Mouse (Mus musculus): ENCODE data around the gene Rbm20. TPM values are rescaled to one million over a fixed set of nuclear protein-coding genes. Genes with fewer than 3 reads are reported as not detected.
"Not testable (repeated sequence)": the region's sequence is repeated elsewhere in the genome, so short reads cannot be mapped to it uniquely, and the experiment has no call there.

Rbm20 gene
- polyA plus RNA-seq, 1 experiment, result 0.71 TPM

- no peaks in the 10 kb centered on the region for H3K4me1 ChIP-seq (ENCODE audit: control insufficient read depth, insufficient read depth, insufficient read length, low read length)
- no peak overlapping the region for H3K27ac ChIP-seq (replicated peaks; ENCODE audit: low read depth, low read length)
- no peak overlapping the region for H3K4me3 ChIP-seq (ENCODE audit: insufficient read depth, low read depth, low read length)
Observed at GRCm38 (mm10) chr19:53793994-53794890, 117.1 kb downstream of the Rbm20 start.

- Histone ChIP-seq H3K4me1 (ENCODE audit: control insufficient read depth, insufficient read depth, insufficient read length, low read length) (no peaks in the 10 kb centered on the region), H3K27ac (replicated peaks; ENCODE audit: low read depth, low read length) (no peak overlapping the region), H3K4me3 (ENCODE audit: insufficient read depth, low read depth, low read length) (no peak overlapping the region)
Observed at GRCm38 (mm10) chr19:53794996-53795395, 117.9 kb downstream of the Rbm20 start.

- H3K27ac ChIP-seq (replicated peaks; ENCODE audit: low read depth, low read length), result no peak overlapping the region
- no peak overlapping the region for H3K4me3 ChIP-seq (ENCODE audit: insufficient read depth, low read depth, low read length)
- H3K4me1 ChIP-seq (ENCODE audit: control insufficient read depth, insufficient read depth, insufficient read length, low read length), result no peaks in the 10 kb centered on the region
Observed at GRCm38 (mm10) chr19:53796020-53796419, 118.9 kb downstream of the Rbm20 start.

DNA sequence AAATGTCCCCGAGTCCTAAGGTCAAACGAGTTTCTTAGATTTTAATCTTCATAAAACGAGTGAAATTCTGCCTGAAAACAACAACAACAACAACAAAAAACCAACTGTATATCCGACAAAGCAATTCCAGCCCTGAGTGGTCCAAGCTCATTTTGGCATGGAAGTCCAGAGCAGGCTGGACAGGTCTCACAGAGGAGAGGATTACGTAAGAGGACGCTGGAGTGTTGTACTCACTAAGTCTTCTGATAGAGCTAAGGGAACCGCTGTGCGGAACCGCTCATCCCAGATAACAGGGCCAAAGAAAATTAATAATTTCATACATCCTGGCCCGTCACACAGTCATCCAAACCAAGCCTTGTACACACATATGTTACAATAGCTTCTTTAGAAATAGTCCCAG is 120.7 kb downstream of the Rbm20 start:
- Histone ChIP-seq H3K4me3 (ENCODE audit: insufficient read depth, low read depth, low read length) (no peak overlapping the region), H3K4me1 (ENCODE audit: control insufficient read depth, insufficient read depth, insufficient read length, low read length) (no peaks in the 10 kb centered on the region), H3K27ac (replicated peaks; ENCODE audit: low read depth, low read length) (no peak overlapping the region)

- Histone ChIP-seq H3K27ac (replicated peaks; ENCODE audit: low read depth, low read length) (no peak overlapping the region), H3K4me1 (ENCODE audit: control insufficient read depth, insufficient read depth, insufficient read length, low read length) (no peaks in the 10 kb centered on the region), H3K4me3 (ENCODE audit: insufficient read depth, low read depth, low read length) (no peak overlapping the region)
Observed at GRCm38 (mm10) chr19:53799885-53800284, 122.8 kb downstream of the Rbm20 start.

- Histone ChIP-seq H3K27ac (replicated peaks; ENCODE audit: low read depth, low read length) (no peak overlapping the region), H3K4me3 (ENCODE audit: insufficient read depth, low read depth, low read length) (no peak overlapping the region), H3K4me1 (ENCODE audit: control insufficient read depth, insufficient read depth, insufficient read length, low read length) (no peaks in the 10 kb centered on the region)
Observed at GRCm38 (mm10) chr19:53800365-53800999, 123.4 kb downstream of the Rbm20 start.

- H3K4me3 ChIP-seq (ENCODE audit: insufficient read depth, low read depth, low read length), result no peak overlapping the region
- H3K4me1 ChIP-seq (ENCODE audit: control insufficient read depth, insufficient read depth, insufficient read length, low read length), result peaks cover 3% of the 10 kb centered on the region; the same call in 1 of the 2 replicates
- no peak overlapping the region for H3K27ac ChIP-seq (replicated peaks; ENCODE audit: low read depth, low read length)
Observed at GRCm38 (mm10) chr19:53801380-53801779, 124.3 kb downstream of the Rbm20 start.

DNA sequence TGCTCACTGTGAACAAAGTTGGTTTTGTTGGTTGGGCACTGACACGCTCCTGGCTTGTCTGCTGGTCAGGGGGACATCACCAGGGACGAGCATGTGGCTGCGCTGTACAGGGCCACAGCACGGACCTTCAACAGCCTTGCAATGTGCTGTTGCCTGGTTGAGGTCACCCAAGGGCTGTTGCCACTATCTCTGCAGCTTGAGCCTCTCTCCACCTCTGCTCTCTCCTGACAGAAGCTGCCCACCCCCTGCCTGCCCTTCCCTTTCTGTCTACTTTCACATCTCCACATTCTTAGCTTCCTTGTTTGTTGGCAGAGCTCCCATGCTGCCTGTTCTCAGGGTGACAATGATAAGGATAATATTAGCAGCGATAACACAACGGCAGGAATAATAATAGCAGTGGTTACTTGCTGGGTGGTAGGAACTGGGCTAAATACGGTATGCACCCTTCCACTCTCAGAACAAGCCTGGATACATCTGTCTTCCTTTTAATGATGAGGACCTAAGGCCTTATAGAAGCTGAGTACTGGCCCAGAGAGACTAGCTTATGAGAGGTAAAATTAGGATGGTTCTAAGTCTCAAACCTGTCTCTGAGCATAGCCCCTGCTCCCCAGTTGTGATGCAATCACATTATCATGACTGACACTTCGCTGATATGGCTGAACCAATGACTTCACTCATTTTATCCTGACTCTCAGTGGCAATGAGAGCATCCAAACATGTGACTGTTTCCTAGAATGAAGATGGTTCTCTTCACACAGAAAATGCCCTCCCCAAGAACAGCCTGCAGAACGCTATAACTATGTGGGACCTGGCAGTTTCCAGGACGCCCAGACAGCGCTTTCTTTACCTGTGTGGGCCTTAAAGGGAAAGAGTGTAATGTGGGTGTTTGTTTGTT is 124.9 kb downstream of the Rbm20 start:
- Histone ChIP-seq H3K4me3 (ENCODE audit: insufficient read depth, low read depth, low read length) (no peak overlapping the region), H3K27ac (replicated peaks; ENCODE audit: low read depth, low read length) (no peak overlapping the region), H3K4me1 (ENCODE audit: control insufficient read depth, insufficient read depth, insufficient read length, low read length) (peaks cover 3% of the 10 kb centered on the region; the same call in 1 of the 2 replicates)

DNA sequence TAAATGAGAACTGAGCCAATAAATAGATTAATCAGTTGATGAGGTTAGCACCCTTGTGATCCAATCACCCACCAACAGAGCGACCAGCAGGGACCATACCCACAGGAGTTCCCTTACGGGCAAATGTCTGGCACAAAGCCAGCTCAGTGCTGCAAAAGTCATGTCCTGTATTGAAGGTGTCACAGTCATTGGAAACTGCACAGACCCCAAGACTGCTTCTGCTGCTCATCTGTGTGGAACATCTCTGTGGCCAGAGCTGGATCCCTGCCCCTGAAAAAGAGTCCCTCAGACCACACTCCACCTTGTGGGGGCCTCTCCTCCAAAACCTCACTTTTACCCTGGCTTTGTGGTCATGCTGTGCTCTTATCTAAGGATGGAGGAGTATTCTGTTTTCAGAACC is 126.8 kb downstream of the Rbm20 start:
- no peak overlapping the region for H3K4me3 ChIP-seq (ENCODE audit: insufficient read depth, low read depth, low read length)
- H3K4me1 ChIP-seq (ENCODE audit: control insufficient read depth, insufficient read depth, insufficient read length, low read length), result peaks cover 3% of the 10 kb centered on the region; the same call in 1 of the 2 replicates
- H3K27ac ChIP-seq (replicated peaks; ENCODE audit: low read depth, low read length), result no peak overlapping the region

- Histone ChIP-seq H3K27ac (replicated peaks; ENCODE audit: low read depth, low read length) (no peak overlapping the region), H3K4me1 (ENCODE audit: control insufficient read depth, insufficient read depth, insufficient read length, low read length) (peaks cover 6% of the 10 kb centered on the region), H3K4me3 (ENCODE audit: insufficient read depth, low read depth, low read length) (no peak overlapping the region)
Observed at GRCm38 (mm10) chr19:53805063-53805462, 128.0 kb downstream of the Rbm20 start.

DNA sequence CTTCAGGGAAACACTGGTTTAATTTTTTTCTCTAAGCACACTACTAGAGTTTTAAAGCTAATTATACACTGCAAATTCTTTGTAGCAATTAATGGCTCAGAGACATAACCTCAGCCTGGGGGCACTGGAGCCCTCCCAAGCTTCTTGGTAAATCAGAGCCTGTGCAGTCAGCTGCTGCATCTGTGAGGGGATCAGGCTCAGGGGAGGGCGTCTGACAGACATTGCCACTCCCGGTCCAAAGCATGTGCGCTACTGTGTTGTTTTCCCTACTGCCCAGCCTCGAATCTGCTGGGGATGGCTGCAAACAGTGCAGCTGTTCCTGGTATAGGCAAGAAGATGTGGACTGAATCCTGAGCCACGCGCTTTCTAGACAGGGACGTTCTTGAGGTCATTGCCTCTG is 129.0 kb downstream of the Rbm20 start:
- no peak overlapping the region for H3K27ac ChIP-seq (replicated peaks; ENCODE audit: low read depth, low read length)
- H3K4me1 ChIP-seq (ENCODE audit: control insufficient read depth, insufficient read depth, insufficient read length, low read length), result peaks cover 6% of the 10 kb centered on the region
- H3K4me3 ChIP-seq (ENCODE audit: insufficient read depth, low read depth, low read length), result no peak overlapping the region

GRCm38 (mm10) chr19:53806526-53807275 is 129.6 kb downstream of the Rbm20 start:
- H3K4me3 ChIP-seq (ENCODE audit: insufficient read depth, low read depth, low read length); H3K4me1 ChIP-seq (ENCODE audit: control insufficient read depth, insufficient read depth, insufficient read length, low read length); H3K27ac ChIP-seq (replicated peaks; ENCODE audit: low read depth, low read length): not testable (repeated sequence)

- Histone ChIP-seq H3K4me3 (ENCODE audit: insufficient read depth, low read depth, low read length) (no peak overlapping the region), H3K4me1 (ENCODE audit: control insufficient read depth, insufficient read depth, insufficient read length, low read length) (peaks cover 6% of the 10 kb centered on the region), H3K27ac (replicated peaks; ENCODE audit: low read depth, low read length) (no peak overlapping the region)
Observed at GRCm38 (mm10) chr19:53807276-53807801, 130.2 kb downstream of the Rbm20 start.

GRCm38 (mm10) chr19:53808041-53808777 is 131.1 kb downstream of the Rbm20 start:
- Histone ChIP-seq H3K27ac (replicated peaks; ENCODE audit: low read depth, low read length) (no peak overlapping the region), H3K4me1 (ENCODE audit: control insufficient read depth, insufficient read depth, insufficient read length, low read length) (peaks cover 6% of the 10 kb centered on the region), H3K4me3 (ENCODE audit: insufficient read depth, low read depth, low read length) (no peak overlapping the region)
